Comparison of ENCODE assay signal across 12 mouse cellular contexts in the genomic region with DNA sequence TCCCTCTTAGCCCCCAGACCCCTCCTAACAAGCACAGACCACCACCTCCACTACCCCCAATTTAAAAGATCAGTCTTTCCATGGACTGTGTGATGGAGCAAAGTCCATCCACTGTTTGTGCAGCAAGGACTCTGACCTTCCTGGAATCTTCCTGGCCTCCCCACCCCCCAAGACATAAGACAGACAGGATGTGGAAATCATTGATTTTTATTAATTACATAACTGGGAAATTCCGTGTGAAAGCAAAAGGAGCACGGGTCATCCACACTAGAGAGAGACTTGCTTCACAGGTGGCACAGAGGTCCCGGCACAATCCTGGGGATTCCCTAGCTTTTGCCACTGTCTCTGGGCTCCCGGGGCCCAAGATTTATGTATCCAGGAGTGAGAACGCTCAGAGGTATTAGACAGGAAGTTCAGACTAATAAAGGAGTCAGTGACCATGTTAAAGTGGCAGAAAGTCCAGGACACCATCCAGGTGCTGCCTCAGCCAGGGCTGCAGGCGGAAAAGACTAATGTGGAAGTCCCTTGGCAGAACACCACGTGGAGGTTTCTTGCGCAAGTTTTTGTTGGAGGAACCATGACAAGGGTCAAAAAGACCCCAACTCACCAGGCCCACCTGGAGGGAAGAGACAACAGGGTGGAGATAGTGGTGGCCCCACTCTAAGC. TPM values are rescaled to one million over a fixed set of nuclear protein-coding genes. Genes with fewer than 3 reads are reported as not detected.
A peak's percentile ranks its signal among the peaks of the same experiment; 100 is the strongest.
DNase-seq lines count a peak whose midpoint lies in the region; ATAC-seq and TF ChIP-seq lines count a peak whose summit lies in the region.
"Had no signal": no experiment of that assay in that cellular context is flagged by ENCODE, and none has a peak within 500 bp of the region (broad histone marks: within the 10 kb centered on the region; RNA-seq: fewer than 3 reads in every experiment).

A gene (minus strand): TSS at position 103 of the 666 bp plus-strand sequence.

- no peaks in the 10 kb centered on the region for H3K9me3 ChIP-seq in heart, embryonic 10.5 days
- H3K9me3 ChIP-seq in liver, postnatal 0 days (ENCODE audit: low read length) = no peaks in the 10 kb centered on the region
- H3K9me3 ChIP-seq: forebrain, embryonic 15.5 days had no signal

- intact Hi-C loops in heart, postnatal 25 days (cut with DNase I) = no loop called here

- no peak for DNase-seq in heart, embryonic 10.5 days (ENCODE audit: low spot score)
- no peak for DNase-seq in heart, postnatal 25 days (ENCODE audit: low spot score)
- DNase-seq in adrenal gland, postnatal 4 days (ENCODE audit: low spot score in 2 of 2) = no peak
- peak; percentile 93 for DNase-seq in kidney, adult 9 months
- no peak for DNase-seq in liver, postnatal 0 days
- no peak for DNase-seq in thymus, postnatal 14 days
- no peak for DNase-seq in right cerebral cortex, postnatal 10 days (ENCODE audit: low spot score in 2 of 2)
- DNase-seq: lung, embryonic 14.5 days; midbrain, embryonic 14.5 days had no signal

- H3K27me3 ChIP-seq in heart, embryonic 10.5 days (ENCODE audit: insufficient read depth, poor library complexity, severe bottlenecking) = peaks cover 27% of the 10 kb centered on the region; the same call in 1 of the 2 replicates
- no peaks in the 10 kb centered on the region for H3K27me3 ChIP-seq in liver, postnatal 0 days (ENCODE audit: insufficient read depth, low read length)
- H3K27me3 ChIP-seq: forebrain, embryonic 15.5 days had no signal

- peak; percentile 80 for ATAC-seq in liver, postnatal 0 days
- ATAC-seq in megakaryocyte progenitor cell, adult 5-6 weeks (replicated peaks; ENCODE audit: poor library complexity) = no peak
- ATAC-seq: forebrain, embryonic 15.5 days had no signal

- no peaks in the 10 kb centered on the region for H3K4me1 ChIP-seq in heart, embryonic 10.5 days
- H3K4me1 ChIP-seq in liver, postnatal 0 days (ENCODE audit: insufficient read depth) = peaks cover 19% of the 10 kb centered on the region
- H3K4me1 ChIP-seq: forebrain, embryonic 15.5 days had no signal

- TF ChIP-seq CTCF in liver, postnatal 0 days (IDR thresholded peaks at IDR 0.05; ENCODE audit: low read depth) = no peak

- WGBS in heart, embryonic 10.5 days = 70% methylated on average over 8 of the region's 8 CpGs
- WGBS in liver, postnatal 0 days (ENCODE audit: insufficient replicate concordance) = 34% methylated on average over 8 of the region's 8 CpGs

- peak within 1 kb of the TSS; percentile 47 for H3K9ac ChIP-seq in liver, postnatal 0 days (replicated peaks)
- H3K9ac ChIP-seq: forebrain, embryonic 15.5 days; lung, embryonic 14.5 days had no signal

- peak; percentile 59 for TF ChIP-seq EP300 in liver, postnatal 0 days (IDR thresholded peaks at IDR 0.05; ENCODE audit: low read depth)

- H3K4me3 ChIP-seq in heart, embryonic 10.5 days = no peak within 1 kb of the TSS
- H3K4me3 ChIP-seq in liver, postnatal 0 days (ENCODE audit: low read depth, low read length) = peak within 1 kb of the TSS; percentile 51
- H3K4me3 ChIP-seq: forebrain, embryonic 15.5 days had no signal

- peak within 1 kb of the TSS; percentile 63 for H3K4me2 ChIP-seq in liver, postnatal 0 days (ENCODE audit: low read depth, low read length)
- H3K4me2 ChIP-seq: forebrain, embryonic 15.5 days; lung, embryonic 14.5 days had no signal

- H3K36me3 ChIP-seq in heart, embryonic 10.5 days = peaks cover 8% of the 10 kb centered on the region
- H3K36me3 ChIP-seq in liver, postnatal 0 days (replicated peaks; ENCODE audit: insufficient read depth, low read length) = peaks cover 11% of the 10 kb centered on the region
- H3K36me3 ChIP-seq: forebrain, embryonic 15.5 days had no signal

- no peak within 1 kb of the TSS; the same call in 1 of the 2 replicates for H3K27ac ChIP-seq in heart, embryonic 10.5 days
- peak within 1 kb of the TSS; percentile 73 for H3K27ac ChIP-seq in liver, postnatal 0 days (ENCODE audit: low read depth)
- H3K27ac ChIP-seq: forebrain, embryonic 15.5 days had no signal

RNA-seq across cellular contexts. Expression of the gene that starts here (rescaled TPM):
- polyA plus RNA-seq in heart, embryonic 10.5 days (2016; fragmentation: Nextera tagmentation; extraction: Ambion mirVana) = 1.3 and 11.4 TPM in 2 replicates
- total RNA-seq in heart, postnatal 25 days (2021) = 1 to 10 TPM; 2.8 to 6.0 TPM
- 100 to 1,000 TPM in 1 of 2 experiments, 10 to 100 TPM in 1; 18.7 to 137 TPM for total RNA-seq in adrenal gland, postnatal 4 days (2021)
- 744 and 847 TPM in 2 replicates for polyA plus RNA-seq in liver, postnatal 0 days (2015; fragmentation: Nextera tagmentation; extraction: Ambion mirVana)
- not detected in 2 replicates for total RNA-seq in megakaryocyte progenitor cell, adult 5-6 weeks (2015)
- not detected in 2 replicates for total RNA-seq in megakaryocyte progenitor cell, adult 5-6 weeks (2017)
- total RNA-seq: layer of hippocampus, adult 18-20 months had no signal

Comparison
In these comparisons a context has a peak if more than half of its experiments do, and no peak if none do; other contexts are left out.
1. RNA of the gene that starts here (polyA plus RNA-seq): 744 to 847 TPM in liver, postnatal 0 days; 1.3 to 11.4 TPM in heart, embryonic 10.5 days; every median in the first group is over 10 times any median in the second.